Mouse (Mus musculus) MEL (cell line): ENCODE measurements around the gene Cd274. TPM values are rescaled to one million over a fixed set of nuclear protein-coding genes. Genes with fewer than 3 reads are reported as not detected.

Experiments used
- DNase-seq: peaks from one replicate; pipeline ENCODE4 v3.0.0; 2011; ENCODE audit warnings: low read depth, low spot score
- H3K27ac ChIP-seq: 2 replicates; pipeline ENCODE4 v1.5.1; 2012; ENCODE audit warnings: low read depth, mild to moderate bottlenecking, control low read depth, low read length, moderate library complexity; ENCODE audit not compliant: control insufficient read depth
- H3K27me3 ChIP-seq, 2 experiments: fragments of 150-350 bp in 1 of 2; sonication (generic) in 1 of 2; 2 replicates each; pipeline ENCODE4 v1.6.1; 2012; ENCODE audit warnings: low read length in 2 of 2, mild to moderate bottlenecking in 2 of 2, improper control_type of control experiment in 1 of 2, moderate library complexity in 1 of 2; ENCODE audit not compliant: insufficient read depth in 2 of 2, control insufficient read depth in 1 of 2
- H3K36me3 ChIP-seq, 2 experiments: 2 replicates each; pipeline ENCODE4 v1.6.1; 2012 to 2014; ENCODE audit warnings: low read length in 2 of 2, improper control_type of control experiment in 1 of 2, inconsistent platforms in 1 of 2, mild to moderate bottlenecking in 1 of 2; ENCODE audit not compliant: insufficient read depth in 2 of 2, control insufficient read depth in 1 of 2
- H3K4me1 ChIP-seq, 2 experiments: fragments of 150-350 bp in 1 of 2; sonication (generic) in 1 of 2; 2 replicates each; pipeline ENCODE4 v1.6.1; 2012; ENCODE audit warnings: low read length in 2 of 2, improper control_type of control experiment in 1 of 2, mild to moderate bottlenecking in 1 of 2; ENCODE audit not compliant: insufficient read depth in 2 of 2, control insufficient read depth in 1 of 2
- H3K4me3 ChIP-seq, 2 experiments: fragments of 150-350 bp in 1 of 2; sonication (generic) in 1 of 2; 2 replicates each; pipeline ENCODE4 v1.5.1; 2012; ENCODE audit warnings: low read depth in 2 of 2, low read length in 2 of 2, mild to moderate bottlenecking in 2 of 2, moderate library complexity in 2 of 2, control low read depth in 1 of 2, improper control_type of control experiment in 1 of 2; ENCODE audit not compliant: control insufficient read depth in 1 of 2, insufficient read depth in 1 of 2
- H3K79me2 ChIP-seq: 2 replicates; pipeline ENCODE4 v1.6.1; 2012; ENCODE audit warnings: mild to moderate bottlenecking, low read length, moderate library complexity; ENCODE audit not compliant: control insufficient read depth, poor library complexity, insufficient read depth
- H3K9ac ChIP-seq: 2 replicates; pipeline ENCODE4 v1.6.1; 2012; ENCODE audit warnings: low read depth, mild to moderate bottlenecking, control low read depth, low read length, moderate library complexity; ENCODE audit not compliant: control insufficient read depth, poor library complexity, severe bottlenecking
- H3K9me3 ChIP-seq: fragments of 150-350 bp; sonication (generic); replicated peaks from 2 replicates; pipeline ENCODE4 v1.6.1; 2012; ENCODE audit warnings: mild to moderate bottlenecking, low read length, improper control_type of control experiment, moderate library complexity; ENCODE audit not compliant: insufficient read depth
- BHLHE40 ChIP-seq: IDR thresholded peaks from 2 replicates; pipeline ENCODE4 v1.6.1; 2012; ENCODE audit warnings: low read depth, mild to moderate bottlenecking, inconsistent platforms, low read length, improper control_type of control experiment, borderline replicate concordance
- CTCF ChIP-seq, 3 experiments: IDR thresholded peaks in 2 of 3; conservative IDR thresholded peaks in 1 of 3; 2 replicates each; pipeline ENCODE4 v1.5.1; 2011 to 2012; ENCODE audit warnings: low read length in 3 of 3, low read depth in 2 of 3, mild to moderate bottlenecking in 2 of 3, improper control_type of control experiment in 1 of 3, inconsistent platforms in 1 of 3, mixed read lengths in 1 of 3, moderate library complexity in 1 of 3; ENCODE audit not compliant: control insufficient read depth in 1 of 3, insufficient read depth in 1 of 3, poor library complexity in 1 of 3, severe bottlenecking in 1 of 3
- E2F4 ChIP-seq: IDR thresholded peaks from 2 replicates; pipeline ENCODE4 v1.6.1; 2011; ENCODE audit warnings: low read depth, low read length, improper control_type of control experiment, borderline replicate concordance
- ETS1 ChIP-seq: IDR thresholded peaks from 2 replicates; pipeline ENCODE4 v1.6.1; 2012; ENCODE audit warnings: low read depth, mild to moderate bottlenecking, inconsistent platforms, low read length, improper control_type of control experiment, moderate library complexity
- GATA1 ChIP-seq: IDR thresholded peaks from 2 replicates; pipeline ENCODE4 v1.6.1; 2011; ENCODE audit warnings: low read depth, low read length, improper control_type of control experiment
- KAT2A ChIP-seq: conservative IDR thresholded peaks from 2 replicates; pipeline ENCODE4 v1.6.1; 2012; ENCODE audit warnings: low read depth, low read length, improper control_type of control experiment, inconsistent platforms
- MAFK ChIP-seq: IDR thresholded peaks from 2 replicates; pipeline ENCODE4 v1.6.1; 2011; ENCODE audit warnings: low read depth, mild to moderate bottlenecking, low read length, improper control_type of control experiment, borderline replicate concordance
- MXI1 ChIP-seq: IDR thresholded peaks from 2 replicates; pipeline ENCODE4 v1.6.1; 2011; ENCODE audit warnings: mild to moderate bottlenecking, low read depth, low read length, improper control_type of control experiment
- MYC ChIP-seq: IDR thresholded peaks from 2 replicates; pipeline ENCODE4 v1.6.1; 2011; ENCODE audit warnings: low read depth, mild to moderate bottlenecking, low read length, improper control_type of control experiment, moderate library complexity
- NELFE ChIP-seq: IDR thresholded peaks from 2 replicates; pipeline ENCODE4 v1.6.1; 2011; ENCODE audit warnings: low read depth, low read length, improper control_type of control experiment
- RAD21 ChIP-seq: IDR thresholded peaks from 2 replicates; pipeline ENCODE4 v1.6.1; 2011; ENCODE audit warnings: mild to moderate bottlenecking, low read depth, low read length, improper control_type of control experiment
- RCOR1 ChIP-seq: IDR thresholded peaks from 2 replicates; pipeline ENCODE4 v1.6.1; 2012; ENCODE audit warnings: low read depth, mild to moderate bottlenecking, inconsistent platforms, low read length, improper control_type of control experiment
- SIN3A ChIP-seq: IDR thresholded peaks from 2 replicates; pipeline ENCODE4 v1.6.1; 2012; ENCODE audit warnings: low read length, improper control_type of control experiment, inconsistent platforms
- TAL1 ChIP-seq: IDR thresholded peaks from 2 replicates; pipeline ENCODE4 v1.6.1; 2012; ENCODE audit warnings: mild to moderate bottlenecking, inconsistent platforms, low read length, moderate library complexity, mixed read lengths
- TBP ChIP-seq: IDR thresholded peaks from 2 replicates; pipeline ENCODE4 v1.8.0; 2011; ENCODE audit warnings: low read depth, low read length, improper control_type of control experiment
- USF2 ChIP-seq, 2 experiments: IDR thresholded peaks; 2 replicates each; pipeline ENCODE4 v1.6.1; 2011 to 2012; ENCODE audit warnings: improper control_type of control experiment in 2 of 2, low read length in 2 of 2, borderline replicate concordance in 1 of 2, inconsistent platforms in 1 of 2, low read depth in 1 of 2, mild to moderate bottlenecking in 1 of 2; ENCODE audit not compliant: insufficient read depth in 1 of 2
- ZC3H11A ChIP-seq: IDR thresholded peaks from 2 replicates; pipeline ENCODE4 v1.6.1; 2012; ENCODE audit warnings: low read depth, mild to moderate bottlenecking, inconsistent platforms, low read length, improper control_type of control experiment
- ZNF384 ChIP-seq: IDR thresholded peaks from 2 replicates; pipeline ENCODE4 v1.6.1; 2012; ENCODE audit warnings: low read depth, mild to moderate bottlenecking, inconsistent platforms, low read length, improper control_type of control experiment
- polyA plus RNA-seq, 2 experiments: library from polyadenylated mRNA; stranded (reverse) in 1 of 2; unstranded in 1 of 2; fragments of >175 nt in 1 of 2; fragments of >200 nt in 1 of 2; gene quantifications; 2 replicates each; pipeline versions ENCODE4 v1.2.1 to v1.2.4; 2012; ENCODE audit warnings: low replicate concordance in 2 of 2, low read depth in 1 of 2; ENCODE audit not compliant: insufficient read length in 2 of 2, insufficient read depth in 1 of 2, missing spikeins in 1 of 2
- total RNA-seq: library from RNA; depleted of rRNA; stranded (reverse); fragments of 300-350 nt; gene quantifications from 2 replicates; pipeline ENCODE4 v1.2.3, GENCODE M21; 2012

Gene Cd274
- total and polyA plus RNA-seq, 3 experiments, result 3.1 to 5.0 TPM; not detected in 1

- Histone ChIP-seq H3K9me3 (no peaks in the 10 kb centered on the region), H3K36me3 (peaks cover 0 to 51% of the 10 kb centered on the region in 2 experiments; a peak in 2 of 4 replicates), H3K79me2 (peaks cover 2% of the 10 kb centered on the region; the same call in 1 of the 2 replicates), H3K4me1 (peaks cover 25 to 30% of the 10 kb centered on the region in 2 experiments), H3K4me3 (peak overlapping the region; percentile 71 to 85), H3K27ac (peak overlapping the region; percentile 89), H3K27me3 (no peaks in the 10 kb centered on the region), H3K9ac (peak overlapping the region; percentile 72)
- peak; percentile 85 for DNase-seq
- TF ChIP-seq BHLHE40 (no peak), TAL1 (peak; percentile 29), GATA1 (peak; percentile 53; the same call in 1 of the 2 replicates), MAFK (no peak), ETS1 (no peak), CTCF (IDR thresholded peaks at IDR 0.05 in 2 of 3, conservative IDR thresholded peaks at IDR 0.05 in 1 of 3; ENCODE audit: control insufficient read depth in 1 of 3, insufficient read depth in 1 of 3, low read depth in 2 of 3, low read length in 3 of 3, poor library complexity in 1 of 3, severe bottlenecking in 1 of 3) (0 out of 6 replicates have a peak, but pooled peaks of 1 of the 3 experiments have one; percentile 2)
Measured at GRCm38 (mm10) chr19:29366226-29366968, 858 bp upstream of the Cd274 start.

GRCm38 (mm10) chr19:29368041-29368440 lies 786 bp downstream of the Cd274 start:
- Histone ChIP-seq H3K9me3 (no peaks in the 10 kb centered on the region), H3K36me3 (peaks cover 0 to 54% of the 10 kb centered on the region in 2 experiments; a peak in 2 of 4 replicates), H3K27me3 (no peaks in the 10 kb centered on the region), H3K9ac (no peak overlapping the region), H3K4me1 (peaks cover 26 to 40% of the 10 kb centered on the region in 2 experiments), H3K79me2 (peaks cover 9% of the 10 kb centered on the region), H3K4me3 (peak overlapping the region in 1 of 2 experiments; percentile 85; a peak in 2 of 4 replicates), H3K27ac (no peak overlapping the region)
- TF ChIP-seq ZC3H11A, result no peak
- peak; percentile 48 for DNase-seq

- TF ChIP-seq KAT2A (no peak), GATA1 (peak; percentile 82), RAD21 (no peak), E2F4 (no peak), TBP (no peak), USF2 (IDR thresholded peaks at IDR 0.05; ENCODE audit: borderline replicate concordance in 1 of 2, insufficient read depth in 1 of 2, low read depth in 1 of 2, low read length in 2 of 2) (no peak), MXI1 (no peak), SIN3A (no peak), RCOR1 (no peak), ZNF384 (no peak), MYC (no peak), NELFE (no peak), MAFK (no peak), TAL1 (peak; percentile 56)
- TF ChIP-seq, all 39 proteins: peak for 2
- H3K4me3 ChIP-seq, result no peak overlapping the region
- peaks cover under 1 to 58% of the 10 kb centered on the region in 2 experiments; a peak in 3 of 4 replicates for H3K36me3 ChIP-seq
- peak; percentile 73 for DNase-seq
- peak overlapping the region; percentile 8 for H3K27ac ChIP-seq
- H3K9ac ChIP-seq, result no peak overlapping the region
- peaks cover 11% of the 10 kb centered on the region for H3K79me2 ChIP-seq
- peaks cover 28 to 45% of the 10 kb centered on the region in 2 experiments for H3K4me1 ChIP-seq
- no peaks in the 10 kb centered on the region for H3K9me3 ChIP-seq
- no peaks in the 10 kb centered on the region for H3K27me3 ChIP-seq
Measured at GRCm38 (mm10) chr19:29368671-29369309, 1.5 kb downstream of the Cd274 start.
